Mouse (Mus musculus): ENCODE data around the gene Ralgapa2. TPM values are rescaled to one million over a fixed set of nuclear protein-coding genes. Genes with fewer than 3 reads are reported as not detected.
A peak's percentile ranks its signal among the peaks of the same experiment; 100 is the strongest.

The Ralgapa2 gene
- 10 to 100 TPM; 17.1 to 35.4 TPM for total RNA-seq (2021)

- peak; percentile 88 to 91 for DNase-seq (ENCODE audit: extremely low spot score in 1 of 2, low spot score in 1 of 2)
Observed at GRCm38 (mm10) chr2:146511911-146512580, at the start of gene Ralgapa2. Ralgapa2 (minus strand) TSS chr2:146512344.

DNA sequence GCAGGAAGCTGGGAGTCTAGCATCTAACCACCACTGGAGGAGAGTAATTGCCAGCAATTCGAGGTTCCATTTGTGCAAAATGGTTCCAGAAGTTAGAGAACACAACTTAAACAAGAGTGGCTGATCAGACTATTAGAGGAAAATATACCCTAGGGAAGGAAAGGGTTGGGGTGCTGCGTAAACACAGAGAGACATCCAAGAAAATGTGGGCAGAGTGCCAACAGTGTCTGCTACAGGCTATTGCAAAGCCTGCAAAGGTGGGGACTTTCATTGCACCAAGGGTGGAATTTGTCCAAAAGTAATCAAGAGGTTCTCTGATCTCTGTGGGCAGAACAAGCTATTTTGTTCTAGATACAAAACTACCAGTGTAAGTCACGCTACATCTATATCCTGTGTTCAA lies 49.4 kb upstream of the Ralgapa2 start:
- no peak for DNase-seq (ENCODE audit: extremely low spot score in 1 of 2, low spot score in 1 of 2)

DNA sequence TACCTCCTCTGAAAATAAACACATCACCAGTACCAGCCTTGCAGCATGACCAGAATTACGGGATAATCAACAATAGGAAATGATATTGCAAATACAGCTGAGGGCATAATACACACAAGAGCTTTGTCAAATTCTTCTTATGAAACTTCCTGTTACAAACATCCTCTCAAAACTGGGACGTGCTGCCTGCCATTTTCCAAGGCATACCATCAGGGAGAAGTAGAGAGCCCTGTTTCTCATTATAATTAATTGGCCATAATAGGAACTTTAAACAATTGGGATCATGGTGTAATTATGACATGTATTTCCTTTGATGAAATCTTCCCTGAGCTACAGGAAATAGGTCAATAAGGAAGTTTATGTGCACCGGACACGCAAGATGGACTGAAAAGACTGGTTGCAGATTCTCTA lies 48.5 kb upstream of the Ralgapa2 start:
- no peak for DNase-seq (ENCODE audit: extremely low spot score in 1 of 2, low spot score in 1 of 2)

DNA sequence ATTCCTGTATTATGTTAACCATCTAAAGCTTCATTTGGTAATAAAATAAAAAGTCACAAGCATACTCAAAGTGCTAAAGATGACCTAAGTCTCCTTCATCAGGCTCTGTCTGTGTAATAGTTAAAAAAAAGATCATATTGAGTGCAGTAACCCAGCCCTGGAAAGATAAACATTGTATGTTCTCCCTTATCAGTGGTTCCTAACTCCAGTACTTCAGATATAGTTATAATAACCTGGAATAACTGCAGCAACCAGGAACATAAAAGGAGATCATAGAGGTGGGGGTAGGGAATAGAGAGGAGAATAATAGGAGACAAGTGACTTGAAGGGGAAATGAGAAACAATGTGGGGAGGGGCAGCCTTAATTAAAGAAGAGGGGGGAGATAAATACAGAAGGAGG lies 44.0 kb upstream of the Ralgapa2 start:
- DNase-seq (ENCODE audit: extremely low spot score in 1 of 2, low spot score in 1 of 2), result no peak

DNA sequence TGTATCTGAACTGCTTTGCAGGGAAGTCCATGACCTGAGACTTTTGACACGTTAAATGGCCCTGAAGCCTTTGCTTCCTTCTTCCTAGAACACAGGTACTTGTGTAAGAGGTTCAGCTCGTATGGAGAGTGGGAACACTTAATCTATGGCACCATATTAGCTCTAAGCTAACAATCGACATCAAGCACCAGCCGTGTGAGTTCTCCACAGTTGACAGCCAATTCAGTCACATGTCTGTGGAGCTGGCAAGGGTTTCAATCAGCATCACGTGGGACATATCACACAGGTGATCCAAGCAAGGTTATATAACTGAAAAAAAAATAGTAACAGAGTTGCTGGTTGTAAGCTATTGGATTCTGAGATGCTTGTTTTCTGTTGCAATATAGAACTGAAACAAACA lies 43.2 kb upstream of the Ralgapa2 start:
- DNase-seq (ENCODE audit: extremely low spot score in 1 of 2, low spot score in 1 of 2), result no peak

GRCm38 (mm10) chr2:146553701-146554100 lies 41.6 kb upstream of the Ralgapa2 start:
- no peak for DNase-seq (ENCODE audit: extremely low spot score in 1 of 2, low spot score in 1 of 2)

- no peak for DNase-seq (ENCODE audit: extremely low spot score in 1 of 2, low spot score in 1 of 2)
Observed at GRCm38 (mm10) chr2:146551818-146552217, 39.7 kb upstream of the Ralgapa2 start.

DNA sequence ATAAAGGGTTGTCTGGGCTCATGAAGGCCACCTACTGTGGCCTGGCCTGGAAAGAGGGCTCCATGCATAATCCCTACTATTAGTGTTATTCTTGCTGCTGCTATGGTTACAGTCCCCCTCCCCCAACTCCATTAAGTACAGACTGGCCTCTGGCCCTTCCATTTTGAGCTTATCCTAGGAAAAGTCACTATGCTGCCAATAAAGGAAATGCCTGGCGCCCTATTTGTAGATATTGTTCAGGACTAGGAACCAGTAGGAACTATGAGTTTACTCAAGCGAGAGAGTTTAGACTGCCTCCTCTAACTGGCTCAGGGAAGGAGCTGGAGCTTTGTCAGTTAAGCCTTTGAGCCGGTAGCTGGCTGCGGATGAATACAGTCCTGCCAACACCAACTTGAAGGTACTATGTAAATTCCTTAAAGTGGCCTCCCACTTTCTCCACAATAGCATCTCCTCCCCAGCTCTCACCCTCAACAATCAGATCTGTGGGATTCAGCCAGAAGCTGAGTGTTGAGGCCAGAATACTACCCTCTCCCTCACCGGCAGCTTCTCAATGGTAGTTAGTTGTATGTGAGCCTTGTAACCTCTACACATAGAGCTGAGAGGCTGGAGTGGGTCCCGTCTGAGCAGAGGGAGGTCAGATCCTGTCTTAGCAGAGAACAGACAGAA lies 37.1 kb upstream of the Ralgapa2 start:
- DNase-seq (ENCODE audit: extremely low spot score in 1 of 2, low spot score in 1 of 2), result no peak

- no peak for DNase-seq (ENCODE audit: extremely low spot score in 1 of 2, low spot score in 1 of 2)
Observed at GRCm38 (mm10) chr2:146544155-146544814, 32.1 kb upstream of the Ralgapa2 start.

GRCm38 (mm10) chr2:146533118-146533949 lies 21.2 kb upstream of the Ralgapa2 start:
- no peak for DNase-seq (ENCODE audit: extremely low spot score in 1 of 2, low spot score in 1 of 2)

GRCm38 (mm10) chr2:146532493-146532892 lies 20.3 kb upstream of the Ralgapa2 start:
- DNase-seq (ENCODE audit: extremely low spot score in 1 of 2, low spot score in 1 of 2), result no peak

- no peak for DNase-seq (ENCODE audit: extremely low spot score in 1 of 2, low spot score in 1 of 2)
Observed at GRCm38 (mm10) chr2:146525483-146525882, 13.3 kb upstream of the Ralgapa2 start.

DNA sequence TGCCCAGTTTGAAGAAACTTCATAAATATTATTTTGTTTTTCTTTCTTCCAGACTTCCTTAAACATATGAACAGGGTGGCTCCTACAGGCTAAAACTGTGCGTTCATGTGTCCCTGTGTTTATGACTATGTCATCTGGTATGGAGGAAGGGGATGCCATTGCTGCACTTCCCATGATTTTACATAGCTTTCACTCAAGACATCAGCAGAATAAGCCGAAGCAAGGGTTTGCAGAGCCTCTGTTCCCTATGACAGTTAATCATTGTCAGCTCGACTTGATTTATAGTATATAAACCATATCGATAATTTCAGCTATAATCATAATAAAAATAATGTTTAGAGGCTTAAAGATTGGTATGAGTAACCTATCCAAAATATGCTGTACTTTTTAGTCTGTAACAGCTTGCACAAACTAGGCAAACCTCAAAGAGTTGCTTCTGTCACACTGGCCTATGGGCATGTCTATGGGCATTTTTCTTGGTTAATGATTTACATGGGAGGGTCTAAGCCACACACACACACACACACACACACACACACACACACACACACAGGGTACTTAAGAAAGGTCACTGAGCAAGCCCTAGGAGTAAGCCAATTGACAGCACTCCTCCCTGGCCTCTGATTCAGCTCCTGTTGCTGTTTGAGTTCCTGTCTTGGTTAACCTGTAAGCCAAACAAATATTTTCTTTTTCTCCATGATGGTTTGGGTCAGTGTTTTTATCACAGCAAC lies 12.7 kb upstream of the Ralgapa2 start:
- DNase-seq (ENCODE audit: extremely low spot score in 1 of 2, low spot score in 1 of 2), result no peak

DNA sequence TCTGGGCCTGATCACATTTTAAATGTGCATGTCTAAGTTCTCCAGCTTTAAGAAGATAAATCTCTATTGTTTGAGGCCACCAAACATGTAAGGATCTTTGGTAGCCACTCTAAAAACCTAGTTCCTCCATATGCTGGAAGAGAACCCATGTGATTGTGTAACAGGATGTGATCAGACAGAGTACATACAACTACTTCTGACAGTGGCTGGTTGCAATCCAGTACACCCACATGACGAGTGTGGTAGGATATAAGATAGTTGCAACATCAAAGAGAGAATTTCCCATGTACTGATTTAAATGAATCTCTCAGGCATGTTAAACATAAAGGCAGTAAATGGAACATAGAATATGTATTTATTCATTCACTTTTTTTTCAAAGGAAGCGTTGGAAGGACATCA lies 4.8 kb upstream of the Ralgapa2 start:
- no peak for DNase-seq (ENCODE audit: extremely low spot score in 1 of 2, low spot score in 1 of 2)

DNA sequence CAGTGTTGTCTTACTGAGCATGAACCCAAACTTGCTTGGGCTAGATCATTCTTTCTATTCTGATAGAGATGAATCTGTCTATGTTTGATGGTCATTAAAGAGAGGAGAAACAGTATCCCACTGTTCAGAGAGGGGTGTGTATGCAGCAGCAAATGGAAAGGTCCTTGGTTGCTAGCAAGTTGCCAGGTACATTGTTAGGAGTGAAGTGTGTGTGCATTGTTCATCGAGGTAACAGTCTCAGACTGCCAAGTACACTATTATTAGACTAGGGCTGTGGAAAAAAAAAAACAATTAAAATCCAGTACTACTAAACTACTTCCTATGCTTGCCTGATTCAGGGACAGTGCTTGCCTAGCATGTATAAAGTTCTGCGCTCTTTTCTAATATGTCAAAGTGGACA lies 2.9 kb upstream of the Ralgapa2 start:
- DNase-seq (ENCODE audit: extremely low spot score in 1 of 2, low spot score in 1 of 2), result no peak

GRCm38 (mm10) chr2:146512581-146512920 lies 407 bp upstream of the Ralgapa2 start:
- no peak for DNase-seq (ENCODE audit: extremely low spot score in 1 of 2, low spot score in 1 of 2)

DNA sequence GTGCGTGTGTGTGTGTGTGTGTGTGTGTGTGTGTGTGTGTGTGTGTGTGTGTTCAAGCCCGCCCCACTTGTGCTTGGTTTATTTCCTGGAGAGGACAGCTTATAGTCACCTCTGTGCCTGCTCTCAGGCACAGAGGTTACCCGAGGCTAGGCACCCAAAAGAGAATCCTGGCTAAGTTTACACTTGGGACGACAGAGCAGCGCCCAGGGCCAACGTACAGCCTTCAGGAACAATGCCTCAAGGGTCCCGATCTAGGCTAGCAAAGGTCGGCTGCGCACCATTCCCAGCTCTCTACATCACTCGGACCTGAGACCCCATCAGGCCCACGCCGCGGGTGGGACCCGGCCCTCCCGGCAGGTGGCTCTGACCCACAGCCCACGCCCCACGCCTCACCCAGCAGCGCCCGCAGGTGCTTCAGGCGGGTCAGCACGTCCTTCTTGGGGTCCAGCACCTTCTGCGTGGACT lies 711 bp downstream of the Ralgapa2 start:
- DNase-seq (ENCODE audit: extremely low spot score in 1 of 2, low spot score in 1 of 2), result no peak

DNA sequence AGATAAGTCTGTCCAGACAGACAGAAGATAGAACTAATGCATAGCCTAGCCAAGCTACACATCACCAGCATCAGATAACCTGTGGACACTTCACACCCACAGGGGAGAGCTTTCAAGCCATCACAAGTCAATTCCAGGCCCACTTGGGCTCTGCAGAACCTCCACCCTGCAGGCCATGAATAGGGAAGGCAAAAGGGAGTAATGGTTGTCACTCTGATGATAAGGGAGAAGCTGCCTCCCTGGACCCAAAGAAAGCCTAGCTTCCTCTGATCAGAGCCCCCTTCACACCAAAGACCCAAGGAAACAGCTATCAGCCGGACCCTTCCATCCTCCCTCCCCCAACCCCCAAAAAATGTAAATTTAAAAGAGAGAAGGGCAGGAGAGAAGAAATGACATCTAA lies 1.4 kb downstream of the Ralgapa2 start:
- no peak for DNase-seq (ENCODE audit: extremely low spot score in 1 of 2, low spot score in 1 of 2)

GRCm38 (mm10) chr2:146502578-146503311 lies 9.4 kb downstream of the Ralgapa2 start:
- peak in 1 of 2 experiments; percentile 32 for DNase-seq (ENCODE audit: extremely low spot score in 1 of 2, low spot score in 1 of 2)
